In the genomic region with DNA sequence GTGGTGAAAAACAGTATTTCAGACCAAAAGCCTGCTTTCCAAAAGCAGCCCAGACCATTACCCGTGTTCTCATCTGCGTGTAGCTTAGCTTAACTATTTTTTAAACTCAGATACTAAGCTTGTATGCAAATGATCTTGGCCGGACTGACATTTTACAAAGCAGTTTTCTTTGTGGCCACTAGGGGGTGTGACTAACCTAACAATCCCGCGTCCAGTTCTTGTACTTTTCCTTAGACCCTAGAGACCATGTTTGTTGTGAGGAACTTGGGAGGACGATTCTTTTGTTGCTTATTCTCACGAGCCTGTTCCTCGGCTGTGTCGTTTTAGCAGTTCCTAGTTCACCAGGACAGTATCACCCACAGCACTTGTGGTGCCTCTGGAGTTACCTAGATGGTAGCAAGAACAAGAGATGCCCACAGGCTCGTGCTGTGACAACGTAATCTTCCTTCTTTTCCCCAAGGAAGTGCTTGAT, we compare ENCODE assay signal across 8 mouse cellular contexts.
DNase-seq lines count a peak whose midpoint lies in the region; ATAC-seq and TF ChIP-seq lines count a peak whose summit lies in the region.

No protein-coding gene starts in this region.

- intact Hi-C loops in left cerebral cortex, adult 2 months (cut with DNase I), result loop anchor here (1.0 to 2.0 kb wide), 3 partner anchors 63 to 121 kb away; a partner anchor contains a TSS

- ATAC-seq in frontal cortex, adult (ENCODE audit: low TSS enrichment), result peak; percentile 64; the same call in 1 of the 2 replicates
- ATAC-seq in megakaryocyte progenitor cell, adult 5-6 weeks (replicated peaks; ENCODE audit: poor library complexity), result peak; percentile 62

- no peak overlapping the region for H3K27ac ChIP-seq in left cerebral cortex, adult 2 months

- peak; percentile 10 for DNase-seq in ovary, adult 18-20 months (ENCODE audit: low spot score)
- no peak for DNase-seq in ovary, postnatal 36 days (ENCODE audit: low spot score)
- peak; percentile 58 for DNase-seq in cerebellum, adult 9-11 months
- peak; percentile 71 for DNase-seq in hindlimb bud, embryonic 11.5 days (ENCODE audit: extremely low spot score, low read depth, low spot score)
- DNase-seq in left cerebral cortex, adult 2 months (ENCODE audit: extremely low spot score in 1 of 2, low spot score in 2 of 2), result peak; percentile 36 to 54
- DNase-seq in right cerebral cortex, postnatal 36 days (ENCODE audit: low spot score in 2 of 2), result peak; percentile 14 to 49

- TF ChIP-seq CTCF in left cerebral cortex, adult 2 months (IDR thresholded peaks at IDR 0.05), result peak; percentile 94

- H3K4me3 ChIP-seq in left cerebral cortex, adult 2 months, result no peak overlapping the region
